ENCODE assay signal across 8 mouse cellular contexts in genomic region chr5:144254811-144255631, GRCm38 (mm10). TPM values are rescaled to one million over a fixed set of nuclear protein-coding genes. Genes with fewer than 3 reads are reported as not detected.
DNase-seq lines count a peak whose midpoint lies in the region; ATAC-seq and TF ChIP-seq lines count a peak whose summit lies in the region.

No protein-coding gene starts in this region.

- H3K36me3 ChIP-seq in intestine, postnatal 0 days (ENCODE audit: control insufficient read depth, insufficient read depth) = peaks cover 20% of the 10 kb centered on the region; the same call in 1 of the 2 replicates
- peaks cover 3% of the 10 kb centered on the region; the same call in 1 of the 2 replicates for H3K36me3 ChIP-seq in midbrain, embryonic 11.5 days (ENCODE audit: control insufficient read depth, insufficient read depth, low read length)

- intact Hi-C loops in left cerebral cortex, postnatal 4 days (cut with DNase I) = no loop called here

- H3K9me3 ChIP-seq in intestine, postnatal 0 days (ENCODE audit: control insufficient read depth) = no peaks in the 10 kb centered on the region
- peaks cover 2% of the 10 kb centered on the region; the same call in 1 of the 2 replicates for H3K9me3 ChIP-seq in midbrain, embryonic 11.5 days (ENCODE audit: control insufficient read depth, low read length)

- peak; percentile 74 for ATAC-seq in intestine, postnatal 0 days
- ATAC-seq in midbrain, embryonic 11.5 days (ENCODE audit: low FRiP score) = peak; percentile 84

- no peak for TF ChIP-seq CTCF in intestine, postnatal 0 days (IDR thresholded peaks at IDR 0.05; ENCODE audit: low read depth)

- H3K4me1 ChIP-seq in intestine, postnatal 0 days (replicated peaks; ENCODE audit: control insufficient read depth, insufficient read depth, low read length) = peaks cover 24% of the 10 kb centered on the region; the same call in 1 of the 2 replicates
- peaks cover 31% of the 10 kb centered on the region for H3K4me1 ChIP-seq in midbrain, embryonic 11.5 days (ENCODE audit: control insufficient read depth, insufficient read depth, low read length)

- peak overlapping the region; percentile 98 for H3K4me3 ChIP-seq in intestine, postnatal 0 days (ENCODE audit: low read depth, low read length)
- peak overlapping the region; percentile 99 for H3K4me3 ChIP-seq in midbrain, embryonic 11.5 days (ENCODE audit: low read depth, low read length)

- peak; percentile 78 for DNase-seq in urinary bladder, adult 2 months (ENCODE audit: low spot score)
- DNase-seq in urinary bladder, postnatal 10 days (ENCODE audit: low spot score) = no peak
- DNase-seq in embryo, embryonic 9.5 days (ENCODE audit: extremely low spot score) = peak; percentile 94
- DNase-seq in gastrocnemius, postnatal 4 days (ENCODE audit: low spot score in 2 of 2) = peak; percentile 79 to 83
- DNase-seq in left cerebral cortex, postnatal 4 days = peak; percentile 83
- peak; percentile 99 for DNase-seq in midbrain, embryonic 11.5 days (ENCODE audit: low spot score, missing footprints)
- peak; percentile 79 for DNase-seq in right cerebral cortex, postnatal 4 days

- peak overlapping the region; percentile 98 for H3K27ac ChIP-seq in intestine, postnatal 0 days (ENCODE audit: low read depth, low read length)
- H3K27ac ChIP-seq in midbrain, embryonic 11.5 days (ENCODE audit: low read depth, low read length) = peak overlapping the region; percentile 80

- peak overlapping the region; percentile 98 for H3K9ac ChIP-seq in intestine, postnatal 0 days (ENCODE audit: low read depth, low read length)
- H3K9ac ChIP-seq in midbrain, embryonic 11.5 days (ENCODE audit: low read length) = peak overlapping the region; percentile 93

- H3K4me2 ChIP-seq in intestine, postnatal 0 days (replicated peaks; ENCODE audit: low read depth) = peak overlapping the region; percentile 79
- H3K4me2 ChIP-seq in midbrain, embryonic 11.5 days = peak overlapping the region; percentile 87

- under 1% methylated on average over 71 of the region's 84 CpGs for WGBS in intestine, postnatal 0 days
- under 1% methylated on average over 78 of the region's 84 CpGs for WGBS in midbrain, embryonic 11.5 days

- no peaks in the 10 kb centered on the region for H3K27me3 ChIP-seq in intestine, postnatal 0 days (replicated peaks; ENCODE audit: control insufficient read depth, insufficient read depth, low read length)
- no peaks in the 10 kb centered on the region for H3K27me3 ChIP-seq in midbrain, embryonic 11.5 days (ENCODE audit: control insufficient read depth, insufficient read depth, low read length)

RNA-seq across cellular contexts. Expression of gene Bri3, which starts 10.8 kb away (rescaled TPM):
- 138 and 144 TPM in 2 replicates for polyA plus RNA-seq in urinary bladder, adult 2 months (2012; rRNA removed)
- total RNA-seq in gastrocnemius, postnatal 4 days (2021) = 10 to 100 TPM; 59.4 to 62.4 TPM
- 313 and 341 TPM in 2 replicates for polyA plus RNA-seq in intestine, postnatal 0 days (2015; fragmentation: Nextera tagmentation; extraction: Ambion mirVana)
- total RNA-seq in left cerebral cortex, postnatal 4 days (2021) = 10 to 100 TPM; 68.9 to 72.5 TPM
- polyA plus RNA-seq in midbrain, embryonic 11.5 days (2014; fragmentation: Nextera tagmentation; extraction: Ambion mirVana) = 123 and 130 TPM in 2 replicates

RNA-seq across cellular contexts. Expression of gene Tecpr1, which starts 31.6 kb away (rescaled TPM):
- 35.0 and 35.3 TPM in 2 replicates for polyA plus RNA-seq in urinary bladder, adult 2 months (2012; rRNA removed)
- total RNA-seq in gastrocnemius, postnatal 4 days (2021) = 10 to 100 TPM; 27.5 to 28.6 TPM
- 10.7 and 12.5 TPM in 2 replicates for polyA plus RNA-seq in intestine, postnatal 0 days (2015; fragmentation: Nextera tagmentation; extraction: Ambion mirVana)
- total RNA-seq in left cerebral cortex, postnatal 4 days (2021) = 10 to 100 TPM; 72.6 to 83.1 TPM
- polyA plus RNA-seq in midbrain, embryonic 11.5 days (2014; fragmentation: Nextera tagmentation; extraction: Ambion mirVana) = 13.1 TPM in 2 replicates
